Mouse (Mus musculus) lung, adult 2 months (tissue): ENCODE data around the gene Cox15.

Experiments
- CTCF ChIP-seq: fragments of 200-500 bp; IDR thresholded peaks from 2 replicates; pipeline ENCODE4 v1.5.1; 2011; ENCODE audit warnings: mild to moderate bottlenecking, low read length, control low read depth; ENCODE audit not compliant: insufficient read depth
- POLR2A ChIP-seq: fragments of 200-500 bp; IDR thresholded peaks from 2 replicates; pipeline ENCODE4 v1.6.1; 2011; ENCODE audit warnings: low read depth, mild to moderate bottlenecking, control low read depth, low read length, borderline replicate concordance; ENCODE audit errors: extremely low read depth

GRCm38 (mm10) chr19:43754872-43755271 lies 2.1 kb upstream of the Cox15 start:
- TF ChIP-seq CTCF (no peak), POLR2A (no peak)
